Mouse (Mus musculus) erythroblast, embryonic 14.5 days (primary cell): ENCODE results near the gene Camk1d.

ENCODE experiments used
- GATA1 ChIP-seq: IDR thresholded peaks from 2 replicates; pipeline ENCODE4 v1.6.1; 2012; ENCODE audit warnings: low read length, inconsistent platforms, mixed read lengths
- TAL1 ChIP-seq: IDR thresholded peaks from 3 replicates; pipeline ENCODE4 v1.6.1; 2012; ENCODE audit warnings: low read length, inconsistent platforms, mixed read lengths

- no peak for TF ChIP-seq GATA1
- no peak for TF ChIP-seq TAL1
Measured at GRCm38 (mm10) chr2:5592461-5593136, 121.7 kb downstream of the Camk1d start.
